Mouse (Mus musculus): Measurements from ENCODE around the gene Ehf.

DNA sequence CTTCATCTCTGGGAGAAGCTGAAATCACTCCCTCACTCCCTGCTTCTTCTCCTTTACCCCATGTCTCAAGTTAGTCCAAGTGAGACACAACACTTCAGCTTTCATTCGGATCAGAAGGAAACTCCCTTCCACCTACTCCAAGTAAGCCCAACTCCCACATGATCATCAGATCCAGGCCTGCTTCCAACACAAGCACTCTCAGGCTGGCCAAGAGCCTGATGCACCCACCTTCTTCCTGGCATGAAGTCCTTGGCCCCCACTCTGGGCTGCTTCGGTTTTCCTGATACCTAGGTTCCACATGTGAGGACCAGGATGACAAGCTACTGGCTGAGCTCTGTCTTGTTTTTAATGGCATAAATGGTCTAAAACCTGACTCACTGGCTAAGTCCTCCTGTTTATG is 28.3 kb downstream of the Ehf start:
- TF ChIP-seq POLR2A (IDR thresholded peaks at IDR 0.05; ENCODE audit: borderline replicate concordance, low read depth, low read length) (no peak), CTCF (IDR thresholded peaks at IDR 0.05; ENCODE audit: low read depth, low read length) (no peak)
